Mouse (Mus musculus): Measurements from ENCODE around the gene Tm4sf1.
A peak's percentile ranks its signal among the peaks of the same experiment; 100 is the strongest.

Tm4sf1 gene

GRCm38 (mm10) chr3:57301921-57302539 lies at the start of gene Tm4sf1:
Tm4sf1 (minus strand) TSS chr3:57301988.
- no peak for DNase-seq

GRCm38 (mm10) chr3:57344811-57345210 lies 43.0 kb upstream of the Tm4sf1 start:
- no peak for DNase-seq

- no peak for DNase-seq
Measured at GRCm38 (mm10) chr3:57343837-57344607, 42.2 kb upstream of the Tm4sf1 start.

- DNase-seq: no peak
Measured at GRCm38 (mm10) chr3:57342976-57343375, 41.2 kb upstream of the Tm4sf1 start.

GRCm38 (mm10) chr3:57341321-57341720 lies 39.5 kb upstream of the Tm4sf1 start:
- no peak for DNase-seq

GRCm38 (mm10) chr3:57335080-57335815 lies 33.5 kb upstream of the Tm4sf1 start:
- DNase-seq: no peak

- no peak for DNase-seq
Measured at GRCm38 (mm10) chr3:57327941-57328340, 26.2 kb upstream of the Tm4sf1 start.

GRCm38 (mm10) chr3:57307076-57307475 lies 5.3 kb upstream of the Tm4sf1 start:
- DNase-seq: no peak

GRCm38 (mm10) chr3:57305564-57305963 lies 3.8 kb upstream of the Tm4sf1 start:
- DNase-seq: no peak

- no peak for DNase-seq
Measured at GRCm38 (mm10) chr3:57304484-57304883, 2.7 kb upstream of the Tm4sf1 start.

GRCm38 (mm10) chr3:57304050-57304449 lies 2.3 kb upstream of the Tm4sf1 start:
- DNase-seq: peak; percentile 2

- no peak for DNase-seq
Measured at GRCm38 (mm10) chr3:57303486-57303885, 1.7 kb upstream of the Tm4sf1 start.

- DNase-seq: no peak
Measured at GRCm38 (mm10) chr3:57302886-57303285, 1.1 kb upstream of the Tm4sf1 start.

GRCm38 (mm10) chr3:57301366-57301765 lies 422 bp downstream of the Tm4sf1 start:
- DNase-seq: no peak

GRCm38 (mm10) chr3:57297991-57298390 lies 3.8 kb downstream of the Tm4sf1 start:
- DNase-seq: no peak

- DNase-seq: no peak
Measured at GRCm38 (mm10) chr3:57296574-57296973, 5.2 kb downstream of the Tm4sf1 start.

- no peak for DNase-seq
Measured at GRCm38 (mm10) chr3:57295631-57296030, 6.2 kb downstream of the Tm4sf1 start.

- DNase-seq: peak; percentile 12
Measured at GRCm38 (mm10) chr3:57294742-57295525, 6.9 kb downstream of the Tm4sf1 start.

GRCm38 (mm10) chr3:57293925-57294324 lies 7.9 kb downstream of the Tm4sf1 start:
- no peak for DNase-seq

GRCm38 (mm10) chr3:57292826-57293225 lies 9.0 kb downstream of the Tm4sf1 start:
- no peak for DNase-seq

GRCm38 (mm10) chr3:57288944-57289491 lies 12.8 kb downstream of the Tm4sf1 start:
- DNase-seq: no peak

GRCm38 (mm10) chr3:57287854-57288720 lies 13.7 kb downstream of the Tm4sf1 start:
- DNase-seq: no peak
